In genomic region chr11:74832503-74833143, GRCm38 (mm10) we compare ENCODE assay signal across 7 mouse cellular contexts. TPM values are rescaled to one million over a fixed set of nuclear protein-coding genes. Genes with fewer than 3 reads are reported as not detected.
DNase-seq lines count a peak whose midpoint lies in the region; ATAC-seq and TF ChIP-seq lines count a peak whose summit lies in the region.

No protein-coding gene starts in this region.

- peaks cover 11% of the 10 kb centered on the region; the same call in 1 of the 2 replicates for H3K4me1 ChIP-seq in forebrain, postnatal 0 days (ENCODE audit: insufficient read depth)
- peaks cover 44% of the 10 kb centered on the region for H3K4me1 ChIP-seq in limb, embryonic 14.5 days (ENCODE audit: control insufficient read depth, insufficient read depth, low read length)
- H3K4me1 ChIP-seq in midbrain, embryonic 14.5 days (ENCODE audit: control insufficient read depth, insufficient read depth, low read length) = peaks cover 18% of the 10 kb centered on the region
- peaks cover 39% of the 10 kb centered on the region for H3K4me1 ChIP-seq in spleen, adult 2 months (ENCODE audit: control insufficient read depth, insufficient read depth, insufficient read length)

- under 1% methylated on average over 26 of the region's 26 CpGs for WGBS in forebrain, postnatal 0 days
- WGBS in limb, embryonic 14.5 days = 2% methylated on average over 26 of the region's 26 CpGs
- WGBS in midbrain, embryonic 14.5 days = under 1% methylated on average over 26 of the region's 26 CpGs
- 3% methylated on average over 26 of the region's 26 CpGs for WGBS in spleen, adult 2 months

- H3K9me3 ChIP-seq in forebrain, postnatal 0 days (ENCODE audit: low read length) = no peaks in the 10 kb centered on the region
- no peaks in the 10 kb centered on the region for H3K9me3 ChIP-seq in limb, embryonic 14.5 days (ENCODE audit: control insufficient read depth, low read length)
- H3K9me3 ChIP-seq in midbrain, embryonic 14.5 days (ENCODE audit: control insufficient read depth, low read length) = no peaks in the 10 kb centered on the region

- POLR2A ChIA-PET in Patski (lab: Charles Lee) = interaction anchor here (1.0 to 1.7 kb wide), 2 partner anchors 10 to 15 kb away, joined by 3 to 5 read pairs; no protein-coding TSS in a partner anchor

- H3K4me3 ChIP-seq in forebrain, postnatal 0 days (ENCODE audit: low read depth, low read length) = peak overlapping the region; percentile 99
- peak overlapping the region; percentile 91 for H3K4me3 ChIP-seq in limb, embryonic 14.5 days (replicated peaks; ENCODE audit: low read length)
- peak overlapping the region; percentile 91 for H3K4me3 ChIP-seq in midbrain, embryonic 14.5 days (replicated peaks; ENCODE audit: low read depth, low read length)
- H3K4me3 ChIP-seq in spleen, adult 2 months (ENCODE audit: extremely low read depth, insufficient read depth, insufficient read length) = peak overlapping the region; percentile 30; the same call in 1 of the 2 replicates

- ATAC-seq in Patski = peak; percentile 7
- ATAC-seq in forebrain, postnatal 0 days = no peak
- no peak for ATAC-seq in limb, embryonic 14.5 days (ENCODE audit: low FRiP score, low read depth)
- ATAC-seq in midbrain, embryonic 14.5 days (ENCODE audit: low FRiP score, low TSS enrichment) = no peak

- TF ChIP-seq CTCF in Patski (IDR thresholded peaks at IDR 0.05) = no peak
- TF ChIP-seq CTCF in forebrain, postnatal 0 days (IDR thresholded peaks at IDR 0.05; ENCODE audit: low read depth) = no peak
- no peak for TF ChIP-seq CTCF in spleen, adult 2 months (IDR thresholded peaks at IDR 0.05; ENCODE audit: extremely low read depth, insufficient read depth, insufficient read length, insufficient replicate concordance)

- no peak for DNase-seq in Patski (ENCODE audit: low read depth, low spot score)
- DNase-seq in cerebellum, adult 18-20 months = peak; percentile 72 to 74
- peak; percentile 78 for DNase-seq in forebrain, postnatal 0 days
- DNase-seq in induced T-regulatory cell, adult 2 months (ENCODE audit: low read depth) = peak; percentile 90
- DNase-seq in limb, embryonic 14.5 days (ENCODE audit: low spot score) = peak; percentile 66
- DNase-seq in midbrain, embryonic 14.5 days = peak; percentile 78
- peak; percentile 47 to 54 for DNase-seq in spleen, adult 2 months (ENCODE audit: low read depth in 1 of 2, low spot score in 2 of 2)

- peak overlapping the region; percentile 96 for H3K27ac ChIP-seq in forebrain, postnatal 0 days (ENCODE audit: low read depth, low read length)
- peak overlapping the region; percentile 84 for H3K27ac ChIP-seq in limb, embryonic 14.5 days (replicated peaks; ENCODE audit: low read depth, low read length)
- peak overlapping the region; percentile 93 for H3K27ac ChIP-seq in midbrain, embryonic 14.5 days (replicated peaks; ENCODE audit: low read depth, low read length)
- H3K27ac ChIP-seq in spleen, adult 2 months (ENCODE audit: insufficient read depth, low read length) = peak overlapping the region; percentile 72

- CTCF ChIA-PET in Patski (lab: Charles Lee) = interaction anchor here (1.1 kb wide), 1 partner anchor 9 kb away, joined by 3 read pairs; no protein-coding TSS in a partner anchor

- H3K27me3 ChIP-seq in Patski = no peaks in the 10 kb centered on the region
- H3K27me3 ChIP-seq in forebrain, postnatal 0 days (ENCODE audit: insufficient read depth, low read length) = no peaks in the 10 kb centered on the region
- H3K27me3 ChIP-seq in limb, embryonic 14.5 days (ENCODE audit: control insufficient read depth, insufficient read depth, low read length) = no peaks in the 10 kb centered on the region
- H3K27me3 ChIP-seq in midbrain, embryonic 14.5 days (ENCODE audit: control insufficient read depth, insufficient read depth, low read length) = no peaks in the 10 kb centered on the region
- no peaks in the 10 kb centered on the region for H3K27me3 ChIP-seq in spleen, adult 2 months (ENCODE audit: control insufficient read depth, insufficient read depth, low read length)

- peak overlapping the region; percentile 78 for H3K4me2 ChIP-seq in forebrain, postnatal 0 days (ENCODE audit: low read depth)
- peak overlapping the region; percentile 79 for H3K4me2 ChIP-seq in limb, embryonic 14.5 days (replicated peaks; ENCODE audit: low read depth, low read length, severe bottlenecking)
- peak overlapping the region; percentile 87 for H3K4me2 ChIP-seq in midbrain, embryonic 14.5 days (ENCODE audit: low read length)

- H3K9ac ChIP-seq in forebrain, postnatal 0 days = peak overlapping the region; percentile 97
- peak overlapping the region; percentile 81 for H3K9ac ChIP-seq in limb, embryonic 14.5 days (ENCODE audit: low read depth, low read length, severe bottlenecking)
- H3K9ac ChIP-seq in midbrain, embryonic 14.5 days (replicated peaks; ENCODE audit: low read length) = peak overlapping the region; percentile 87

- in situ Hi-C loops in Patski (cut with MboI; ENCODE audit: low pct_unique_long_range_greater_than_20kb) = no loop called here

- TF ChIP-seq POLR2A in limb, embryonic 14.5 days (IDR thresholded peaks at IDR 0.05; ENCODE audit: borderline replicate concordance, extremely low read depth, insufficient read depth, insufficient read length) = no peak
- TF ChIP-seq POLR2A in spleen, adult 2 months (IDR thresholded peaks at IDR 0.05; ENCODE audit: low read depth, low read length) = no peak

- H3K36me3 ChIP-seq in forebrain, postnatal 0 days (ENCODE audit: insufficient read depth) = peaks cover 8% of the 10 kb centered on the region; the same call in 1 of the 2 replicates
- peaks cover 5% of the 10 kb centered on the region for H3K36me3 ChIP-seq in limb, embryonic 14.5 days (ENCODE audit: control insufficient read depth, insufficient read depth, low read length)
- 0 out of 2 replicates have a peak, but pooled peaks cover 4% of the 10 kb centered on the region for H3K36me3 ChIP-seq in midbrain, embryonic 14.5 days (ENCODE audit: control insufficient read depth, insufficient read depth, low read length)
- H3K36me3 ChIP-seq in spleen, adult 2 months (ENCODE audit: control insufficient read depth, insufficient read depth, low read length) = peaks cover 8% of the 10 kb centered on the region

RNA-seq across cellular contexts. Expression of gene Mnt, which starts 1.9 kb away (rescaled TPM):
- polyA plus RNA-seq in Patski (2021) = 24.7 TPM
- total RNA-seq in forebrain, postnatal 0 days (2014; rRNA removed) = 14.2 and 15.9 TPM in 2 replicates
- polyA plus RNA-seq in forebrain, postnatal 0 days (2015; fragmentation: Nextera tagmentation; extraction: Ambion mirVana) = 6.8 and 8.1 TPM in 2 replicates
- polyA plus RNA-seq in limb, embryonic 14.5 days (2012; rRNA removed) = 17.9 and 25.0 TPM in 2 replicates
- polyA plus RNA-seq in limb, embryonic 14.5 days (2014; fragmentation: Nextera tagmentation; extraction: Ambion mirVana) = 6.0 and 7.1 TPM in 2 replicates
- polyA plus RNA-seq in midbrain, embryonic 14.5 days (2014; fragmentation: Nextera tagmentation; extraction: Ambion mirVana) = 9.8 and 10.3 TPM in 2 replicates
- polyA plus RNA-seq in spleen, adult 2 months (2012; rRNA removed) = 25.2 and 31.8 TPM in 2 replicates

Comparison
In these comparisons a context has a peak if more than half of its experiments do, and no peak if none do; other contexts are left out.
1. H3K4me3 ChIP-seq: peak in every context shown above with its lines; median percentile 99 in forebrain, postnatal 0 days; 91 in limb, embryonic 14.5 days; 91 in midbrain, embryonic 14.5 days; 30 in spleen, adult 2 months.